Mouse (Mus musculus): Measurements from ENCODE around the gene Pcgf6.

Pcgf6 gene

GRCm38 (mm10) chr19:47050271-47051032, at the start of gene Pcgf6:
Pcgf6 (minus strand) TSS chr19:47050906.
- peak; percentile 69 to 78 for DNase-seq (ENCODE audit: low spot score in 2 of 2)

- peak; percentile 95 to 98 for DNase-seq (ENCODE audit: low spot score in 2 of 2)
These were observed 39.9 kb upstream of the Pcgf6 start, which contains the start of the genes Usmg5 and Pdcd11 for GRCm38 (mm10) chr19:47090550-47091156. Usmg5 (minus strand) TSS chr19:47090647. Pdcd11 (plus strand) TSS chr19:47090768.

DNA sequence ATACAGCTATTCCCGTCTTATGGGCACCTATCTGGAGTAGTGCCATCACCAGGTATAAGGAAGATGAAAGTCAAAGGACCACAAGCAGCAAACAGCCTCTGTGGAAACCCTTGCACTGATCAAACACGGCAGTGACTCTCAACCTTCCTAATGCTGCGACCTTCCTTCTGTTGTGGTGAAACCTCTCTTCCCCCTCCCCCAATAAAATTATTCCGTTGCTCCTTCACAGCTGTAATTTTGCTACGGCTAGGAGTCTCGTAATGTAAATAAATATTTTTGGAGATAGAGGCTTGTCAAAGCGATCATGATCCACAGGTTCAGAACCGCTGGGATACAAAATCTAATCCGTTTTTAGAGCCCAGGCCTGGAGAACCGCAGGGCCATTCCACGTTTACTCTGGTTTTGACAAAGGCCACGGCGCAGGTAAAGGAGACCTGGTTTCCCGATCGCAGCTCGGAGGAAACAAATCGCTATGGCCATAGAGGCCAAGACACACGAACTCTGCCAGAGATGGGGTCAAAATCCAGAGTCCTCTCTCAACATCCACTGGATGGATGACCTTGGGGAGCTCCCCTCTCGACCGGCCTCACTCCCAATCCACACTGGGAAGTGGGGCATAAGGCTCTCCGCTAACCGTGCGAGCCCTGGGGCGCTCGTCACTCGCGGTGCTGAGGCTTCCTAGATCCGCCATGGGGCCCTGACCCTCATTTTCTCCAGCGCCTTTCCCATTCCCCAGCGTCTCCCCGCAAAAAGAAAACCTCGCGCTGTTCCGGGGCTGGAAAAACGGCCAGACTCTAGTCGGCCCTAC, 39.2 kb upstream of the Pcgf6 start:
- DNase-seq (ENCODE audit: low spot score in 2 of 2): peak in 1 of 2 experiments; percentile 13

DNA sequence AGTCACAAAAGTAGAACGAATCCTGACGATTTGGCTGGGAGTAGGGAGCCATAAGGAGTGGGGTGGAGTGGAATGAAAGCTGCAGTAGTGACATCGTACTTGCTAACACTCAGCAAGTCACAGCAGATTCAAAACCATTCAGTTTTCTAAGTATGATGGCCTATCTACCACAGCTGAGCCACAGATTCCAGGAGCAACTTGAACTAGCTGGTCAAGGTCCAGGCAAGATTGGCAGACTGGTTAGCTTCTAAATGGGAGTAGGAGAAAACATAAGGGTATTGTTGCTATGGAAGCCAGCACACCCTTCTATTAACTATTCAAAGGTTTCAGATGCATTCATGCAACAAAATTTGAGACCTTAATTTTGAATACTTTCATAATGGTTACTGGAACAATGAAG, 37.5 kb upstream of the Pcgf6 start:
- no peak for DNase-seq (ENCODE audit: low spot score in 2 of 2)

- peak; percentile 76 for DNase-seq (ENCODE audit: low spot score in 2 of 2)
These were observed 17.4 kb upstream of the Pcgf6 start for GRCm38 (mm10) chr19:47067924-47068611.

- peak; percentile 92 to 94 for DNase-seq (ENCODE audit: low spot score in 2 of 2)
These were observed 16.6 kb upstream of the Pcgf6 start, which contains the start of gene Taf5 for GRCm38 (mm10) chr19:47067096-47067882. Taf5 (plus strand) TSS chr19:47067746.

GRCm38 (mm10) chr19:47065860-47066259, 15.2 kb upstream of the Pcgf6 start:
- DNase-seq (ENCODE audit: low spot score in 2 of 2): no peak

- DNase-seq (ENCODE audit: low spot score in 2 of 2): no peak
These were observed 7.0 kb upstream of the Pcgf6 start for GRCm38 (mm10) chr19:47057684-47058083.

DNA sequence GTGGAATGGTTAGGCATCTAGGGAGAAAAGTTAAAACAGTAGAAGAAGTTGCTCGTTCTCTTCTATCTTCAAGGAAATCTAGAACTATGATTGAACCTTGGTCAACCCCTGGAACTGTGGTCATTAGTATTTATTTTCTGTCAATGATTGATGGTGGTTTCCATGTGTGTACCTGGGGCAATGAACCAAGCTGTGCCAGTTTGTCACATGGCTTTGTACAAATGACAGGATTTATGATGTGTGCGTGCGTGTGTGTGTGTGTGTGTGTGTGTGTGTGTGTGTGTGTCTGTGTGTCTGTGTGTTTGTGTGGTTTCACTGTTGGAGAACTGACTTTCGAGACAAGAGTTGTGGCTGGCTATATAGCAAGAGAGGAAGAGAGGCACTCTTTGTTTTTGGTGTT, 2.8 kb upstream of the Pcgf6 start:
- no peak for DNase-seq (ENCODE audit: low spot score in 2 of 2)

- DNase-seq (ENCODE audit: low spot score in 2 of 2): no peak
These were observed 2.2 kb upstream of the Pcgf6 start for GRCm38 (mm10) chr19:47052927-47053326.

DNA sequence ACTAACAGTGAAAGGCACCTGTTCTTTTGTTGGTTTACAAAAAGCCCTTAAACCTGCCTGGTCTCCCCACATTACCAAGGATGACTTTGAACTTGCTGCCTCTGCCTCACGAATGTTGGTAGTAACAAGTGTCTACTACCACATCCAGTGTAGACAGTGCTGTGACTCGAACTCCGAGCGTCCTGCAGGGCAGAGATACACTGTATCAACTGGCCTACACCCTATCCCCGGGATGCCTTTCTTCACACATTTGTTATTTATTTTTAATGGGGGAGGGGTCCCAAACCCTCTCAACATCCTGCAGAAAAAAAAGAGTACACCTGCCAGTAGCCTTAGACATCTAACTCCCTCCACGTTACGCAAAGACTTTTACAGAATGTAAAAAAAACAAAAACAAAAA, 866 bp downstream of the Pcgf6 start:
- no peak for DNase-seq (ENCODE audit: low spot score in 2 of 2)

DNA sequence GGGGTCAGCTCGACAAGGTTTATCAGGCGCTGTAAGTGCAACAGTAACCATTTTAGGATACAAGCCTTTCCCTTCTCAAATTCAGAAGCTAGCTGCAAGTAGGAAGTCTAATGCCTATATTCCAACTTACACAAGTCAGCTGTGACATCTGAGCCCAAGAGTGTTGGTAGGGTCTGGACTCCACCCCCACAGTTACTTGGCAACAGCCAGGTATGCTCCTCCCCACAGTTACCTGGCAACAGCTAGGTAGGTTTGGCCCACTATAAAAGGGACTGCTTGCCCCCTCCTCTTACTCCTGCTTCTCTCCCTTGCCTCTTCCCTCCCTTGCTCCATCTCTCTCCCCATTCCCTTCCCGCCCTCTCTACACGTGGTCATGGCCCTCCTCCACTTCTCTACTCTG, 1.6 kb downstream of the Pcgf6 start:
- DNase-seq (ENCODE audit: low spot score in 2 of 2): no peak

DNA sequence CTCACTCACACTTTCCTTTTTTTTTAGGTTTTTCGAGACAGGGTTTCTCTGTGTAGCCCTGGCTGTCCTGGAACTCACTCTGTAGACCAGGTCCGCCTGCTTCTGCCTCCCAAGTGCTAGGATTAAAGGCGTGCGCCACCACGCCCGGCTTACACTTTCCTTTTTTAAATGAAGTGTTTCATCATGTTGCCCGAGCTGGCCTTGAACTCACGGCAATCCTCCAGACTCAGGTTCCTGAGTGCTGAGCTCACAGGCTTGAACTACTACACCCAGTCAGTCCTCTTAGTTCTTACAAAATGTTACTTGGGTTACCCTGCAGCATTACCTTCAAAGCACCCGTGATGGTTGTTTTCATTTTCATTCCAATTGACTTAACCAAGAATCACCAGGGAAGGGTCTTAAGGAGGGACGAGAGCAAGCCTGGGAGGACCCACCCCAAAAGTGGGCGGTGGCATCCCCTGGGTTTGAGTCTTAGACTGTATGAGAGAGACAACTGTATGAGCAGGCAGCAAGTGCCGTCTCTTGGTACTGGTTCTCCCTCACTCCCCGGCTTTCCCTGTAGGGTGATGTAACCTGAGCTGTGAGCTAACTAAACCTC, 3.4 kb downstream of the Pcgf6 start:
- no peak for DNase-seq (ENCODE audit: low spot score in 2 of 2)

DNA sequence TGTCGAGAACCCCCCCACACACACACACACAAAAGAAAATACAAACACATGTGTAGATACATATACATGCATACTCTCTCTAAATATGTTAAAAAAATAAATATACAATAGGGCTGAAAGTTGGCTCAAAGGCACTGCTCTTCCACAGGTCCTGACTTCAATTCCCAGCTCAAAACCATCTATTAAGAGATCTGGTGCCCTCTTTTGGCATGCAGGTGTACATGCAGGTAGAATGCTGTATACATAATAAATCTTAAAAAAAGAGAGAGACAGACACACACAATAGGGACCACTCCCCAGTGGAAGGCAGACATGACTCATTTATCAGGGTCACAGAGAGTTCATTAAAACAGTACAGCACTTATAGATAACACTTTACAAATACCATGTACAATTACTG, 4.4 kb downstream of the Pcgf6 start:
- no peak for DNase-seq (ENCODE audit: low spot score in 2 of 2)

GRCm38 (mm10) chr19:47043608-47044007, 7.1 kb downstream of the Pcgf6 start:
- no peak for DNase-seq (ENCODE audit: low spot score in 2 of 2)

DNA sequence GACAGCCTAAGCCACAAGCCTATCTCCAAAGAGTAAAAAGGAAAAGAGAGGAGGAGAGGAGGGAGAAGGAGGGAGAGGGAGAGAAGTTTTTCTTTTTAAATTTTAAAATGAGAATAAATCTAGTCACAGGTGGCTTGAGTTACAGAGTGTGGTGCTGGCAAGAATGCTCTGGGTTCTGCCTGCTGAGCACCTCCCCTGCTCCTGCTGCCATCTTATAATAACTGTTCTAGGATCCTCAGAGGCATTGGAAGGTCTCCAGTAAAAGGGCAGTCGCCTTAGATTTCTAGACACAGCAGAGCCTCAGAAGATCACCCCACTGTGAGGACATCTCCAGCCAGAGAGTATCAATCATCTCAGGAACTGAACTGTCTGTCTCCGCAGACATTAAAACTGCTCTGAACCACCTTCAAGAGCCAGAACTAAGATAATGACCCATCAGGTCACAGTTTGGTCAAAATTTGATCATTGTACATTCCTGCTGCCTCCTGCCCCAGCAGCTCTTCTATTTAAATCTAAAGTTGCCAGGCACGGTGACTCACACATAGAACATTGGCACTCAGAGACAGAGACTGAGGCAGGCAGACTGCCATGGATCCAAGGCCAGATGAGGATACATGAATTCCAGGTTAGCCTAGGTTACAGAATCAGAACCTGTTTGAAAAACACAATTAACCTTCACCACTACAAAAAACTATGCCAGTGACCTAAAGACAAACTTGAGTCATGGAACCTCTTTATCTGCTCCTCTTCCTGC, 9.8 kb downstream of the Pcgf6 start:
- DNase-seq (ENCODE audit: low spot score in 2 of 2): no peak

GRCm38 (mm10) chr19:47036596-47036995, 14.1 kb downstream of the Pcgf6 start:
- no peak for DNase-seq (ENCODE audit: low spot score in 2 of 2)

- DNase-seq (ENCODE audit: low spot score in 2 of 2): peak; percentile 57 to 72
These were observed 15.8 kb downstream of the Pcgf6 start for GRCm38 (mm10) chr19:47034916-47035315.

DNA sequence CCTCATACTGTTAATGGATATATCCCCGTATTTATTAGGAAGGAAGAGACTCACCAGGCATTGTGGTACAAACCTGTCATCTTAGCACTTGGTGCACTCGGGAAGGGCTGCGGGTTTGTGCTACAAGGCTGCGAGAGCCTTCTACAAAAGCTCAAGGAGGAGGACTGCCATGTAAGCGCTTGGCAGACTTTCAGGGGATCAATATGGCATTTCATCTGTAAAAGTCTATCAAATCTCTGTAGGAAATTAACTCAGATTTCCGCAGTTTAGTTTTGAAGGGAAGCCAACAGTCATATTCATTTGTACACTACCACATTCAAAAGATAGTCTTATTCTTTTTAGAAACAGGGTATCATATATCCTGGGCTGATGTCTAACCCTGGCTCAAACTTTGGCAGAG, 18.9 kb downstream of the Pcgf6 start:
- DNase-seq (ENCODE audit: low spot score in 2 of 2): no peak

GRCm38 (mm10) chr19:47029796-47030195, 20.9 kb downstream of the Pcgf6 start:
- DNase-seq (ENCODE audit: low spot score in 2 of 2): no peak

Measured in right cerebral cortex, postnatal 36 days (tissue).